Mouse (Mus musculus): Measurements from ENCODE around the gene Mif4gd. TPM values are rescaled to one million over a fixed set of nuclear protein-coding genes. Genes with fewer than 3 reads are reported as not detected.

Gene Mif4gd
- total RNA-seq, 2 experiments from 2014 or later = 21.0 to 21.2 TPM

DNA sequence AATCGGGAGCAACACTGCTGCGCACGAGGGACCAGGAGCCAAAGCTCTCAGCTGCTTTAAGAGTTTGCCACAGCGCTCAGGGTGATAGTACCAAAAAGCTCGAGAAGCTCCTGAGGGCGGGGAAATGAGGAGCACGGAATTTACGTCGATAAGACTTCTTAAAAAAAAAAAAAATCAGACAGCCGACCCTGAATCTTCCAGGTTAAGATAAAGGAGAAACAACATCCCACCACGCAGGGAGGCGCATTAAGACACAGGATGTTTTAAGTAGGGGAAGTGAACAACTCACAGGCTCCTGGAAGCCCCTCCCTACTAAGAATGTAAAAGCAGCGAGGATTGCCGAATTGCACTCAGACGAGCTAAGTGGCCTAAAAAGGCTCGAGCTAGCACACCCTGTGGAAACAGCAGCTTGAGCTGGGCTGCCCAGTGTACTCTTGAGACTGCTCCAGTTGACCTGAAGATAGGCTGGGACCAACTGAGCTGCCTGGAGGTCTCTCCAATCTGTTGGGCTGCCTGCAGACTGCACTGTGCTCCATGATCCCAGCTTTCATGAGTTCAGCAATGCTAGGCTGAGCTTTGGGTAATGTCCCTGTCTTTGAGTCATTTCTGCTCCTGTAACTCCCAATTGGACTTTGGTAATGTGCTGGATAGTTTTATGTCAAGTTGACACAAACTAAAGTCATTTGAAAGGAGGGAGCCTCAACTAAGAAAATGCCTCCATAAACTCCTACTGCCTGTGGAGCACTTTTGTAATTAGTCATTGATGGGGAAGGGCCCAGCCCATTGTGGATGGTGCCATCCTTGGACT, 573 bp upstream of the Mif4gd start:
- DNase-seq = no peak

DNA sequence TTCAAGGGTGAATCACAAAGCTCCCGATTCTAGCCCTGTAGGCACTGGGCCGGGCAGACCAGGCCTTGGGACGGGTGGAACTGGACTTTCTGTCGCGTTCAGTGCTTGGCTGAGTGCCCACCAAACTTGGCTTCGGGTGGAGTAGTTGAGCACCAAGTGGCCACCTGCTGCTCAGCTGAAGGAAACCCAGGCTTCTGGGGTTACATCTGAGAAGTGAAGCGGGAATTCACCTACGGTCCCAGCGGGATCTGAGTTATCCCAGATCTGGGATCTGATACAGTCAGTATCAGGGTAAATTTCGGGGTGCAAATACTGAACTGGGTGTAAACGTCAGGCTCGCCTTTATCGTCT, 735 bp downstream of the Mif4gd start:
- DNase-seq = peak; percentile 57 to 60

DNA sequence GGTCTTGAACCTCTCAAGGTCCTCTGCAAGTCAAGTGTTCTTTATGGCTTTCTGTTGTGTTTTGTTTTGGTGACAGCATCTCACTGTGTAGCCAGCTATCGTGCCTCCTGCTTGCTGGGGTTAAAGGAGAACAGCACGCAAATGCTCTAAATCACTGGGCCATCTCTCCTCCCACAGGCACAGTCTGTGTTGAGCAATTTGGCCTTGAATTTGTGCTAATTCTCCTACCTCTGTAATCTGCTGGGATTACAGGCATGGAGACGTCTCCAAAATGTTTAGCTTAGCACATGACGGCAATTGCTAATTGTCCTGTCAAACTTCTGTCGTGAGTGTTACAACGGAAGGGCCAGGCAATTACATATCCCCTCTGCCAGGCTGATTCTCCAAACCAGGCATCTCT, 1.6 kb downstream of the Mif4gd start:
- DNase-seq = no peak

DNA sequence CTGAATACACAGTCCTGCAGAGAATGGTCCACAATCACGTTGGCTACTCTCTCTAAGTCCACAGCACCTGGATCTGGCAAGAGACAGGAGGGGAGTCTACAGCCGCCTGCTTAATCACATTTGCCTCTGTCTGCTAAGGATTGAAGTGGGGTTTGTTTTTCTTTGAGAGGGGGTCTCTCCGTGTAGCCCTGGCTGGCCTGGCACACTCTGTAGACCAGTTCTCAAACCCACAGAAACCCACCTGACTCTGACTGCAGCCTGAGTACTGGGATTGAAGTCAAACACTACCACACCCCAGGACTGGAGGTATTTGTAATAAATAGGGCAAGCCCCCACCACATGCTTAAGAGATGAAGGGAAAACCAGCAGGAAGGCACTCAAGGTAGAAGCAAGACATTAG, 3.2 kb downstream of the Mif4gd start:
- no peak for DNase-seq

DNA sequence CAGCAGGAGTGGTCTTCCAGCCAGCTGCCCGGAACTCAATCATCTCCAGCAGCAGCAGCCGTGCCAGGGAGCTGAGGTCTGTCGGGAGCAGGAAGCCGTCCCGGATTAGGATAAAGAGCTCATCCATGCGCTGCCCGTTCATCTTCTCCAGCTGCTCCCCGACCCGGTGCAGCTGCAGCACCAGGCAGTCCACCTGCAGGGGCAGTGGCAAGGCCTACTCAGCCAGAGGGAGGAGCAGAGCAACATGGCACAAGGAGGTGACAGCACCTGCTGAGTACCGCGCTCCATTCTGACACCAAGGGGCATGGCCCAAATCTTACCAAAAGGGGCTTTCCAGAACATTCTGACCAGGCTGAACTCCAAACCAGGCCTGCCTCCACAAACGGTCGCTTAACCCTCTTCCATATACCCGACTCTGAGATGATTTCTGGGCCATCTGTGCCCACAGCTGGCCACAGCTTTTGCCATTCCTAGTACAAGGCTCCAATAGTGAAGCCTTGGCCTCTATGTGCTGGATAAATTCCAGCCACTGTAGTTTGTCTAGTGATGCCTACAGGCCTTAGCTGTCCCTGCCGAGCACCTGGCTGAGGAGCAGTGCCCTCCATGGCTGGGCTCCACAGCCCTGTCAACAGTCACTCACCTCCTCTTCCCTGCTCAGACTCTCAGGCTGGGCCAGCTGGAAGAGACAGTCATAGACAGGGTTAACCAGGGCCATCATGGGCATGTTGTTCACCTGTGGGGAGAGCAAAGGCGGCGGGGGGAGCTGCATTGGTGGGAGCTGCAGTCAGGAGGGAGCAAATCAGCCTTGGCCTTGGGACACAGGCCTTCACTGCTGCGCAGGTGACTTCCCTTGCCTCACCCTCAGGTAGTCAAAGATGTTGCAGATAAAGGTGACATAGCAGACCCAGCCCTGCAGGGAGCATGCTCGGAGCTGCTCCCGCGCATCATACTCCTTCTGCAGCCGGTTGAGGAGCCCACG, 4.1 kb downstream of the Mif4gd start:
- peak; percentile 39 to 51 for DNase-seq

DNA sequence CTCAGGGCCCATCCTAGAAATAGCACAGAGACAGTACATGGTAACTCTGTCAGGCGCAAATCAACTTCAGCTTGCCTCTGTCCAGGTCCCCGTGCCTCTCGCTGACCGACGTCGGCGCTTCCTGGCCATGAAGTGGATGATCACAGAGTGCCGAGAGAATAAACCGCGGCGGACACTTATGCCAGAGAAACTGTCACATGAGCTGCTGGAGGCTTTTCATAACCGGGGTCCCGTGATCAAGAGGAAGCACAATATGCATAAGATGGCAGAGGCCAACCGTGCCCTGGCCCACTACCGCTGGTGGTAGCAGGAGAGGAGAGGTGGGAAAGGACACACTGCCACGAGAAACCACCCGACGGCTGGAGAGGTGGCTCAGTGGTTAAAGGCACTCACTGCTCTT, 6.0 kb downstream of the Mif4gd start:
- no peak for DNase-seq

DNA sequence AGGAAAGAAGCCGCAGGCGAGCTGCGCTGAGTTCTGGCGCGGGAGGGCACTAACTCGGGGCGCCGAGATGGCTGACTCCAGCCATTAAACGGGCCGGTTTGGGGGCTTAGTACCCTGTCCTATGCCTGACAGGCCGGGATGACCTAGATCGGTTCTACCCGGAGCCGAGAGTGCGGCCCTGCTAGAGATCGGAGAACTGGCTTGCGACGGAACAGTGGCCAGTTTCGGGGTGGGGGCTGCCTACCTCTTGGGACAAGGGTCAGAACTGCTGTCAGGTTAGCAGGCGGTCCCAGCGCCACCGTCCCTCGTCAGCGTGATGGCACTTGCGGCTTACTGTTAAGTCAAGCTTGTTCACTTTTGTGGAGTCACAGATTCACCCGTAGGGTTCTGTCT, 8.5 kb downstream of the Mif4gd start:
- no peak for DNase-seq

DNA sequence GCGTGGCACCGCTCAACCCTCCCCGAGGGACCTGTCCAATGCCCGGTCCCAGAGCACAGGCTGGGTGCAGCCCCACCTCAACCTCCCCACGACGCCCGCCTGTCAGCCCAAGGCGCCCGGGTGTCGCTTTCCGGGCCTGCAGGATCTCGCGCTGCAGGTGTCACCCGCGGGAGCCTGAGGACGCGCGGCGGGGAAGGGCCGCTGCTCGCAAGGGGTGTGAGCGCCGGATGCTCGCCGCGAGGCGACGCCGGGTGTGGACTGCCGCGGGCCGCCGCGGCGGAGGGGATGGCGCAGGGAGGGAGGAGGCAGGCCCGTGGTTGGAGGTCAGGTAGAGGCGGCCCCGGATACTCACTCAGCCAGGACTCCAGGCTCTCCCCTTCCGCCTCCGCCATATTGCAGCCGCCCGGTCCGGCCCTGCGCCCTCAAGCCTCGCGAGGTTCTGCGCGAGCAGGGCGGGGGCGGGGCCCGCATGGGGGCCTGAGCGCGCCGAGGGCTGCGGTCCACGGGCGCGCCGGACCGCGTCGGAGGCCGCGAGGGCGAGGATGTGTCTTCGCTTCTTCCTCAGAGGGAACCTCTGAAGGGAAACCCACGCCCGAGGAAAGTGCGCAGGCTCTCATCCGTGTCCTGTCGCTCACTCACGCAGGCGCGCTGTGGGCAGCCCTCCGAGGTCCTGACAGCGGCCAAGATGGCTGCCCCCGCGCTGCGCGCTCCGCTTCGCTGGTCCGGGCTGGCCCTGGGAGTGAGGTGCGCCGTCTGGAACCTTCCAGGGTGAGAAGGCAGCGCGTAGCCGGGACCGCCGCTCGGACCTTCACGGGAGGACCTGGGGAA, 9.1 kb downstream of the Mif4gd start, which contains the start of the genes Mrps7 and Gga3:
Gene Mrps7, plus strand, starts transcription at position 450 of the 828 bp plus-strand sequence.
Gene Gga3, minus strand, starts transcription at position 576 of the 828 bp plus-strand sequence.
- peak; percentile 91 for DNase-seq

DNA sequence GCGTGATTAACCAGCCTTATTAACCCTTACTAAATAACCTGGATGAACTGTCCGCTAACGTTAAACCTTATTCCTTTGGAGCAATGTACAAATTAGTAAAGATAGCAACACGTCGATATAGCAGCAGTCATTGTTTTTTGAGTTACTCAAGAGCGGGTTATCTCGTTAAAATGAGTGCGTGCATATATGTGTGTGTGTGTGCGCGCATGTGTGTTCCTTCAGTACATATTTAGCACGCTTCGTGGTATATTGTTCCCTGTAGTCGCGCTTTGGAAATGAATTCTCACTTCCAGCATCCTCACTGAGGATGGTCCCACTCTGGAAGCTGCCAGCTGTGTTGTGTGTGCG, 9.7 kb downstream of the Mif4gd start:
- DNase-seq = no peak

DNA sequence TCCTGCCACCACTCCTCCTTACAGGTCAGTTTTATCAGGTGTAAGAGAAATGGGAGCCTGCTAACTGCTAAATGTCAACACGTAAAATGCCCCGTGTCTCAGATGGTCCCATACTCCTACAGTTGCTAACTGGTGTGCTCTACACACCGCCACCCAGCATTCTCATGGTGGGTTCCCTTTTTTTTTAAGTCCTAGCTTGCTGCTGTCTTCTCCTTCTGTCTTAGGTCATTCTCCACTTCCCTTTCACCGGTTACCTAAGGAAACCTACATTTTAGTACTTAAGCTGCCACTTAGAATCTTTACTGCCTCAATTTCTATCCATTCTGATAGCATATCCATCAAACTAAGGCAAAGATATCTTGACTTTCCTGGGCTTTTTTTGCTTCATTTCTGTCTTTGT, 11.6 kb downstream of the Mif4gd start:
- no peak for DNase-seq

DNA sequence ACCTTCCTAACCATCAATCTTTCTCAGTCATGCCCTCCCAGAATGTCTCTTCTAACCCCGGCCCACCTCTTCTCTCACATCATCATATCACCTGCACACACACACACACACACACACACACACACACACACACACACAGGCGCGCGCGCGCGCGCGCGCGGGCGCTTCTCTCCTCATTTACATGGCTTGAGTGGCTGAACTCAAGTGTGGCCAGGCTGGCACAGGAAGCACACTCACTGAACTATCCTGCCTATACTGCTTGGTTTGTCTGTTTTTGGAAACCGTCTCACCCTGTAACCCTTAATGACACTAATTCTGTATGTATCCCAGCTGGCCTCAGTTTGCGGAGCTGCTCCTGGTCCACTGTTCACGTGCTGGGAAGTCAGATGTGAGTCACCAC, 12.0 kb downstream of the Mif4gd start:
- DNase-seq = no peak

DNA sequence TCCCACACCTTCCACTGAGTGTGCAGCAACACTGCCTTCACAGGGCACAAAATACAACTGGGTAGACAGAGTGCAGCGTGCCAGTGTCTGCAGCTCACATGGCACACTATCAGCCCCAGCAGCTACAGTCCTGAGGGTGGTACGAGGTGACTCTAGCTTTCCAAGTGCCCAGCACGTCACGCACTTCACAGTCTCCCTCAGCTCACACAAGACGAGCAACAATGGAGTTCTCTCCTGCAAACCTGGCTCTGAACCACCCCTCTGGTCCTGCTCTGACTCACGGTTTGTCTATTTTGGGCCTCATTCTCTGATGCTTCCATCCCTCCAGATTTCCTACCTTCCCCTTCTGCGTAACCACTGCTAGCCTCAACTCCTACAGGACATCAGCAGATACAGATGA, 13.0 kb downstream of the Mif4gd start:
- DNase-seq = no peak

DNA sequence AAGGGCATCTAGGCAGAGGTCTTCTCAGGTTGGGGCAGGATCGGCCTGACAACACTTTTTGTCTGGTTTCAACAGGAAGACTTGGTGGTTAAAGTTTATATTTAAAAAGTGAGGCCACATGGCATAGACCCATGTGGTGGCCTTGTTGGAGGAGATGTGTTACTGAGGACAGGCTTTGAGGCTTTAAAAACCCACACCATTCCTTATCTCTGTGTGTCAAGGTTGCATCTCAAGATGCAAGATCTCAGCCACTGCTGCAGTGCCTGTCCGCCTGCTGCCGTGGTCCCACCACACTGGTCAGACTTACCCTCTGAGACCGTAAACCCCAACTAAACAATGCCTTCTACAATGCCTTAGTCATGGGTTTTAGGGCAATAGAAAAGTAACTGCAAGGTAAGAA, 14.5 kb downstream of the Mif4gd start:
- DNase-seq = no peak

DNA sequence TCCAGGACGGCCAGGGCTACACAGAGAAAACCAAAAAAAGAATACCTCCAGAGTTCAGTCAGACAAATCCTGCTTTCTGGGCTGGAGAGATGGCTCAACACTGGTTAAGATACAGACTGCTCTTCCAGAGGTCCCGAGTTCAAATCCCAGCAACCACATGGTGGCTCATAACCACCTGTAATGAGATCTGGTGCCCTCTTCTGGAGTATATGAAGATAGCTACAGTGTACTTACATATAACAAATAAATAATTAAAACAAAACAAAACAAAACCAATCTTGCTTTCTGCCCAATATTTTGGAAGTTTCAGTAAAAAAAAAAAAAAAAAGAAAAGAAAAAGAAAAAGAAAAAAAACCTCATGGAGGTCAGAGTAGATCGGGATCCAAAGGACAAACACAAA, 17.6 kb downstream of the Mif4gd start:
- no peak for DNase-seq

DNA sequence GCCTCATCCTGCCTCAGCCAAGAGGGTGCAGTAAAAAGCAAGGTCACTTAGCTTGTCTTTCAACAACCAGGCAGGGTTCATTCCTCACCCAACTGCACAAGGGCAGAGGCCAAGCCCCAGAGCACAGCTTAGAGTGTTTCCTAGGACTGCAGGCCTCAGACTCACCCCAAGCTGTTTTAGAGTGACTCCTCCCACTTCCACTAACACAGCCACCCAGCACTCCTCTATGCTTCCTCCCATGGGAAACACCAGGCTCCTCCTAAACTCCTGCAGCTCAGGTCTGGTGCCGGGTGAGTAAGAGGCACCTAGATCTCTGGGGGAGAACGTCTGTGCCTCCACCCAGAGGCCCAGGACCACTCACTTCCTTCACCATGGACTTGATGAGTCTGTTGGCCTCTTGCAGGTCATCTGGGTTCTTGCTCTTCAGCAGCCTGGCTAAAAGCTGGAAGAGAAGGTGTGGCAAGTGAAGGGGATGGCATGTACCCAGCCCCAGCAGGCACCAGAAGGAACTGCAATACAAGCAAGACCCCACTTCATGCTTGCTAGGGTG, 22.2 kb downstream of the Mif4gd start:
- no peak for DNase-seq

DNA sequence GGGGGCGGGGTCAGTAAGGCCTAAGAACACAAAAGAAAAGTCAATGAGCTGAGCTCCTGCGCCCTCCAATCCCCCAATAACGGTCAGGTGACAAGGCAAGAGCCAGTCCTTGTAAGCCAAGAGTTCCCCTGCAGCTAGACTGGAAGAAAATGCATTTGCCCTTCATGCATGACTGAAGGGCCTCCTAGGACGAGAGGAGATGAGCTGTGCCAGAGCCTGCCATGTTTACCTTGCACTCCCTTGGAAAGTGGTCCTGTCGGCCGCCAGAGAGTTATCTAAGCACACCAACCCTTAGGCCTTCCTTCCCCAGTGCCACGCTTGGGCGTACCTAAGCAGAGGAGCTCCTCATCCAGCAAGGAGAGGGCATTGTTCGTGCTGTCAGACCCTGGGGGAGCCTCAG, 24.8 kb downstream of the Mif4gd start:
- no peak for DNase-seq

DNA sequence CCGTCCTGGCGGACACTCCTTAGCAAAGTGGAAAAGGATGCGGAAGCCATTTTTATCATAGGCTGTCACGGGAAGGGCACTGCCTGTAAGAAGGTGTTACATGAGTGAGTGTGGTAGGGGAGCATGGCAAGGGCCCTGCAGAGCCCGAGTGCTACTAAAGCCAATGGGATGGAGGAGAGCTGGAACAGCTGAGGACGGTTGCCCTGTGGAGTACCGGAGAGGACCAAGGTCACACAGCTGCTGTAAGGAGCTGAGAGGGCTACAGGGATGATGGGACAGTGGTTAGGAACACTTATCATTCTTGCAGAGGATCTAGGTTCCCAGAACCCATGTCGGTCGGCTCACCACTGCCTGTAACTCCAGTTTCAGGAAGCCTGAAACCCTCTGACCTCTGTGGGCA, 26.4 kb downstream of the Mif4gd start:
- DNase-seq = no peak

DNA sequence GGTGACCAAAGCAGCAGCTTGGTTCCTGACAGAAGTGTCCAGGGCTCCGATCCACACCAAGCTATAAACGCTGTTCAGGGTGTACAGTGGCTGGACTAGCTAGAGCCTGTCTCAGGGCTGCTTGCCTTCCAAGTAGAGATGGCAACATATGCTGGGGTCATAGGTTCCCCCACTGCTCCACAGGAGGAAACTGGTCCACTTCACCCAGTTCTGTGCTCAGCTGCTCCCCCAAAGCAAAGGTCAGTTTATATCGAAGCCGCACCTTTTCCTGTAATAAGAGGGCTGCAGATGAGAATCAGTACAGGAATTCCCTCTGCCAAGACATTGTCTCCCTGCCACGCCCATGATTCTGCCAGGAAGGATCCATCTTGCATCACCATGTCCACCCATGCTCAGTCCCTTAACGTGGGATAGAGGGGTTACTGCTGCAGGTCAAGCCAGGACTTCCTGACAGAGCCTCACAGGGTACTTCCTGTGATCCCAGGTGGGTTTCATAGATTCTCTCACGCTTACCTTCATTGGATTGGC, 27.1 kb downstream of the Mif4gd start:
- no peak for DNase-seq

DNA sequence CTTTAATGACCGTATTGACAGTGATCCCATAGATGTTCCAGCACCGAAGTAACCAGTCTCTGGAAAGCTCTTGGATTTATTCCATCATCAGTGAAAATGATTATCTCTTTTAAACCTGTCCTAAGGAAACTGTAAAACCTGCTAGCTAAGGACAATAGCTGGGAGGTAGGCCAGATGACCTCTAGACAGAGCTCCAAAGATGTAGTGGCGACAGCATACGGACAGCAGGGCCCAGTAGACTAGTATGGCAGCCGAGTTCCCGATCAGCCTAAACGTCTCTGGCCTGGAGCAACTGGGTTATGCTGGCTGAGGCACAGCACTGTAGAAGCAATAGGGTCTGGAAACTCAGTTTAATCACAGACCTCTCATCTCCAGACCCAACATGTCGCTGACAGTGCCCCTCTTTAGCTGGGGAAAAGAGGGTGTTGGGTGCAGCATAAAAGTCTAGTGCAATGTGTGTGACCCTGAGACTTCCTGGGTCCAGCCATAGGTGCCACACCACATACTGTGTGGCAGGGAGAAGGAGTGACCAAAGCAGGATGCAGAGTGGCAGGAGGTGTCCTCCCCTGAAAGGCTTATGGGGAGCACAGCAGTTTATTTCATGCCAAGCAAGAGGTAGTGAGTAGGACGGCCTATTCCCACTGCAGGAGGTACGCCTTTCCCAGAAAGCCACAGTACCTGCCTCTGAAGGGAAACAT, 28.2 kb downstream of the Mif4gd start:
- no peak for DNase-seq

DNA sequence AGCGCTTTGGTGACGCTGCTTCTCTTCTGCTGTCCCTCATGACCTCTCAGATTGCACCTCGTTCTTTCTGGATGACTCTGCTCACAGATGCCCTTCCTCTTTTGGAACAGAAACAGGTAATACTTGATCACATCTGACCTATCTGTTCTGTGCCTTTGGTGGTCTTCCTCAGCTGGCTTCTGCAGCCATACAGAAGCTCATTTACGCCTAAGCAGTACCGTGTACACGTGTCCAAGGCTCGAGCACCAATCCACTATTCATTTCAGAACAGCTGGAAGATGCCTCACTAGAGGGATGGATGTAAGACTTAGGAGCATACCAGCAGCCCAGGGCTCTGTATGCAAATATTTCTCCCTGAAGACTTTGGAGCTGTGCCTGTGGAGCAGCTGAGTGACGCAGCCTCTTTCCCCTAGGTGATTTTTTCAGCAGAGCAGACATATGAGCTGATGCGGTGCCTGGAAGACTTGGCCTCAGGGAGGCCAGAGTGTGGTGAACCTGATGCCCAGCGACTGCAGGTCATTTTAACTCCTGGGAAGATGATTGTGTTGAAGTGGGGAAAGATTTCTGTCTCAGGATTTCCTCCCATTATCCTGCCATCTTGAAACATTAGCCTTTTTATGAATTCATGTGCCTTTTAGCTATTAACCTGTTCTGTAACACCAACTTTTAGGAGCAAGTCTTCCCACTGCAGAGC, 29.7 kb downstream of the Mif4gd start:
- no peak for DNase-seq

DNA sequence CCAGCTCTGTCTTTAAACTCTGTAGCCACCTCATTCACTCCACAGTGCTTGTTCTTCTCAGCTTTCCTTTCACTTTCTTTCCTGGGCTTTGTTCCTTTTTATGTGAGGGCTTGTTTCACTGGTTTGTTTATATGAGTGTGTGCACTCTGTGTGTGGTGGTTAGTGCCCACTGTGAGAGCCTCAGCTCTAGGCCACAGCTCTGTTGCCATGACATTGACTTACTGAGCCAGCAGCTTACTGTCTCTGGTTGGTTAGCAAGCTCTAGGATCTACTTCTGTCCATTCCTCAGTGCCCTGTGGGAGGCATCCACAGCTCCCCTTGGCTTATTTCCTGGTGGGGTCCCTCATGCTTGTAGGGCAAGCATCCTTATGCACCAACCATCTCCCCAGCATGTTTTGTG, 33.7 kb downstream of the Mif4gd start:
- DNase-seq = no peak

All from layer of hippocampus, postnatal 36 days (tissue).